In the genomic region with DNA sequence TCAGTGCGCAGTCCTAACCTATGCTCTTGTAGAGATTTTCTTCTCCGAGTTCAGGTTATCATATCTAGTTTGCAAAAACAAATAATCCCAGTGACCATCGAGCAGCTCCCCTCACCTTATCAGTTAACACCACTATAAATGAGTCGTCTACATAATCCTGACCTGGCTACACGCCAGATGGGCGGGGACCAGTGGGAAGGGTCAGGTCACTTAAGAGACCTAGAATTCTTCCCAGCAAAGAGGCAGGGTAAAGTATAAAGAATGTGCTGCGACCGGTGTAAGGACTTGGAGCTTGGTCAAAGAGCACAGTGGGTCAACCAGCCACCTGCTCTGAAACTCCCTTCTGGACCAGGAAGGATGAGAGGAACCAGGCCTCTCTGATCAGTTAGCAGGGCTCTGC, we compare ENCODE assay signal across 18 mouse cellular contexts.
DNase-seq lines count a peak whose midpoint lies in the region; ATAC-seq and TF ChIP-seq lines count a peak whose summit lies in the region.
"Had no signal": no experiment of that assay in that cellular context is flagged by ENCODE, and none has a peak within 500 bp of the region (broad histone marks: within the 10 kb centered on the region; RNA-seq: fewer than 3 reads in every experiment).

No protein-coding gene starts in this region.

- H3K36me3 ChIP-seq in kidney, embryonic 14.5 days (ENCODE audit: control insufficient read depth, insufficient read depth, low read length): no peaks in the 10 kb centered on the region
- no peaks in the 10 kb centered on the region; a peak in 1 of 4 replicates for H3K36me3 ChIP-seq in MEL (ENCODE audit: control insufficient read depth in 1 of 2, insufficient read depth in 2 of 2, low read length in 2 of 2)
- no peaks in the 10 kb centered on the region for H3K36me3 ChIP-seq in forebrain, embryonic 12.5 days (replicated peaks)
- H3K36me3 ChIP-seq: lung, embryonic 15.5 days had no signal

- no peaks in the 10 kb centered on the region for H3K4me1 ChIP-seq in kidney, embryonic 14.5 days (ENCODE audit: control insufficient read depth, insufficient read depth, low read length)
- H3K4me1 ChIP-seq in MEL (ENCODE audit: control insufficient read depth in 1 of 2, insufficient read depth in 2 of 2, low read length in 2 of 2): peaks cover 0 to 5% of the 10 kb centered on the region in 2 experiments; a peak in 1 of 4 replicates
- H3K4me1 ChIP-seq in forebrain, embryonic 12.5 days: no peaks in the 10 kb centered on the region; the same call in 1 of the 2 replicates

- H3K4me2 ChIP-seq in kidney, embryonic 14.5 days (replicated peaks; ENCODE audit: low read depth, low read length): no peak overlapping the region
- H3K4me2 ChIP-seq in forebrain, embryonic 12.5 days: no peak overlapping the region
- H3K4me2 ChIP-seq: lung, embryonic 15.5 days had no signal

- WGBS in kidney, embryonic 14.5 days: 63% methylated on average over 8 of the region's 8 CpGs
- WGBS in forebrain, embryonic 12.5 days: 85% methylated on average over 8 of the region's 8 CpGs

- no peak overlapping the region for H3K4me3 ChIP-seq in kidney, embryonic 14.5 days (ENCODE audit: low read length)
- no peak overlapping the region for H3K4me3 ChIP-seq in MEL (ENCODE audit: control insufficient read depth in 1 of 2, insufficient read depth in 1 of 2, low read depth in 2 of 2, low read length in 2 of 2)
- no peak overlapping the region for H3K4me3 ChIP-seq in forebrain, embryonic 12.5 days (replicated peaks)
- H3K4me3 ChIP-seq: erythroblast, embryonic 14.5 days; heart, adult 2 months; lung, embryonic 15.5 days had no signal

- no peak for TF ChIP-seq POLR2A in MEL (IDR thresholded peaks at IDR 0.05; ENCODE audit: control insufficient read depth in 1 of 2, insufficient read depth in 1 of 2, low read depth in 1 of 2, low read length in 2 of 2, poor library complexity in 1 of 2)

- no peak overlapping the region for H3K9ac ChIP-seq in kidney, embryonic 14.5 days (ENCODE audit: low read depth, low read length)
- H3K9ac ChIP-seq in MEL (ENCODE audit: control insufficient read depth, low read depth, low read length, poor library complexity, severe bottlenecking): no peak overlapping the region
- H3K9ac ChIP-seq in forebrain, embryonic 12.5 days: no peak overlapping the region
- H3K9ac ChIP-seq: forebrain, postnatal 0 days; lung, embryonic 15.5 days had no signal

- TF ChIP-seq RAD21 in MEL (IDR thresholded peaks at IDR 0.05; ENCODE audit: low read depth, low read length): no peak

- H3K27me3 ChIP-seq in kidney, embryonic 14.5 days (ENCODE audit: control insufficient read depth, insufficient read depth, low read length): no peaks in the 10 kb centered on the region
- H3K27me3 ChIP-seq in MEL (ENCODE audit: control insufficient read depth in 1 of 2, insufficient read depth in 2 of 2, low read length in 2 of 2): no peaks in the 10 kb centered on the region
- no peaks in the 10 kb centered on the region for H3K27me3 ChIP-seq in forebrain, embryonic 12.5 days
- H3K27me3 ChIP-seq: lung, embryonic 15.5 days had no signal

- DNase-seq in kidney, adult 11 months: peak; percentile 54
- DNase-seq in MEL (ENCODE audit: low read depth, low spot score): no peak
- peak; percentile 67 for DNase-seq in kidney, postnatal 10 days
- DNase-seq in lung, postnatal 4 days: peak; percentile 16 to 36
- no peak for DNase-seq in layer of hippocampus, adult 9-10 months (ENCODE audit: low spot score)
- DNase-seq: cerebellum, adult 8-10 months; forebrain, postnatal 0 days; heart, adult 2 months; heart, postnatal 10 days; layer of hippocampus, postnatal 36 days; right cerebral cortex, postnatal 4 days had no signal

- TF ChIP-seq CTCF in MEL (IDR thresholded peaks at IDR 0.05 in 2 of 3, conservative IDR thresholded peaks at IDR 0.05 in 1 of 3; ENCODE audit: control insufficient read depth in 1 of 3, insufficient read depth in 1 of 3, low read depth in 2 of 3, low read length in 3 of 3, poor library complexity in 1 of 3, severe bottlenecking in 1 of 3): no peak

- no peak overlapping the region for H3K27ac ChIP-seq in kidney, embryonic 14.5 days (ENCODE audit: low read depth, low read length)
- H3K27ac ChIP-seq in MEL (ENCODE audit: control insufficient read depth, low read depth, low read length): no peak overlapping the region
- no peak overlapping the region for H3K27ac ChIP-seq in forebrain, embryonic 12.5 days
- H3K27ac ChIP-seq: heart, adult 2 months; lung, embryonic 15.5 days had no signal

- no peaks in the 10 kb centered on the region for H3K9me3 ChIP-seq in kidney, embryonic 14.5 days (ENCODE audit: control insufficient read depth, low read length)
- no peaks in the 10 kb centered on the region for H3K9me3 ChIP-seq in MEL (replicated peaks; ENCODE audit: insufficient read depth, low read length)
- no peaks in the 10 kb centered on the region for H3K9me3 ChIP-seq in forebrain, embryonic 12.5 days
- H3K9me3 ChIP-seq: lung, embryonic 15.5 days had no signal

- ATAC-seq in kidney, embryonic 14.5 days (ENCODE audit: low FRiP score, low TSS enrichment): no peak
- ATAC-seq in megakaryocyte-erythroid progenitor cell, adult 5-6 weeks (replicated peaks; ENCODE audit: low FRiP score, low TSS enrichment, poor library complexity, severe bottlenecking): no peak
- ATAC-seq in forebrain, embryonic 12.5 days (ENCODE audit: low FRiP score): no peak
- ATAC-seq: forebrain, postnatal 0 days; hindbrain, embryonic 16.5 days; midbrain, embryonic 16.5 days had no signal

- TF ChIP-seq EP300 in MEL (IDR thresholded peaks at IDR 0.05; ENCODE audit: low read depth in 1 of 2, low read length in 2 of 2): no peak

- no peaks in the 10 kb centered on the region for H3K79me2 ChIP-seq in MEL (ENCODE audit: control insufficient read depth, insufficient read depth, low read length, poor library complexity)

TF ChIP-seq in MEL, 35 proteins besides CTCF, POLR2A, EP300 and RAD21:
- TF ChIP-seq GATA1 (IDR thresholded peaks at IDR 0.05; ENCODE audit: low read depth, low read length): 0 out of 2 replicates have a peak, but pooled peaks have one; percentile 10
- no peak for TF ChIP-seq JUND (IDR thresholded peaks at IDR 0.05; ENCODE audit: low read depth, low read length)

Comparison
In these comparisons a context has a peak if more than half of its experiments do, and no peak if none do; other contexts are left out.
1. DNase-seq: peak in kidney, adult 11 months (single experiment), kidney, postnatal 10 days (single experiment) and lung, postnatal 4 days (2 of 2); none in MEL (single experiment) and layer of hippocampus, adult 9-10 months (single experiment).